Mouse (Mus musculus) CD8-positive naive resting alpha-beta T cell, adult 2 months (primary cell): Measurements from ENCODE around the gene Ddx25.

Experiments used
- DNase-seq, 2 experiments: peaks; one replicate each; pipeline ENCODE4 v3.0.0; 2022; ENCODE audit warnings: low read depth in 2 of 2, low spot score in 2 of 2

Ddx25 gene

GRCm38 (mm10) chr9:35495471-35495870 is 62.9 kb downstream of the Ddx25 start:
- no peak for DNase-seq

- no peak for DNase-seq
These were observed 63.4 kb downstream of the Ddx25 start for GRCm38 (mm10) chr9:35494937-35495336.

- DNase-seq: no peak
These were observed 64.6 kb downstream of the Ddx25 start for GRCm38 (mm10) chr9:35493733-35494092.

GRCm38 (mm10) chr9:35493033-35493732 is 65.1 kb downstream of the Ddx25 start:
- DNase-seq: no peak

- DNase-seq: no peak
These were observed 67.0 kb downstream of the Ddx25 start for GRCm38 (mm10) chr9:35491109-35491866.

- DNase-seq: no peak
These were observed 69.8 kb downstream of the Ddx25 start for GRCm38 (mm10) chr9:35488496-35488895.
